Mouse (Mus musculus): Measurements from ENCODE around the gene Mmrn1.

- no peak for TF ChIP-seq EP300 (IDR thresholded peaks at IDR 0.05)
- TF ChIP-seq CTCF (IDR thresholded peaks at IDR 0.05), result no peak
These were observed 39.0 kb downstream of the Mmrn1 start for GRCm38 (mm10) chr6:60963726-60964125.

Measured in lung, postnatal 0 days (tissue).